Mouse (Mus musculus) c-Kit-positive CD71-positive TER-119-negative erythroid progenitor cells, embryonic 14.5 days (primary cell): ENCODE measurements around the gene Sbk2.
A peak's percentile ranks its signal among the peaks of the same experiment; 100 is the strongest.

Experiments used
- DNase-seq: peaks from one replicate; pipeline ENCODE4 v3.0.0-alpha.2; 2013; ENCODE audit warnings: low read depth

Sbk2 gene

GRCm38 (mm10) chr7:4921824-4922482, 42.3 kb downstream of the Sbk2 start, which contains the start of gene Nat14:
Gene Nat14, plus strand, starts transcription at chr7:4922028.
- DNase-seq: no peak

GRCm38 (mm10) chr7:4920976-4921823, 43.0 kb downstream of the Sbk2 start:
- no peak for DNase-seq

- DNase-seq: no peak
Observed at GRCm38 (mm10) chr7:4920496-4920895, 43.7 kb downstream of the Sbk2 start.

GRCm38 (mm10) chr7:4919971-4920370, 44.2 kb downstream of the Sbk2 start:
- no peak for DNase-seq

- no peak for DNase-seq
Observed at GRCm38 (mm10) chr7:4919096-4919495, 45.1 kb downstream of the Sbk2 start.

- no peak for DNase-seq
Observed at GRCm38 (mm10) chr7:4918681-4919080, 45.5 kb downstream of the Sbk2 start.

- DNase-seq: no peak
Observed at GRCm38 (mm10) chr7:4917494-4917893, 46.7 kb downstream of the Sbk2 start.

- DNase-seq: no peak
Observed at GRCm38 (mm10) chr7:4915669-4916416, 48.4 kb downstream of the Sbk2 start.

- DNase-seq: peak; percentile 90
Observed at GRCm38 (mm10) chr7:4915007-4915665, 49.1 kb downstream of the Sbk2 start, which contains the start of gene Zfp628. Gene Zfp628, plus strand, starts transcription at chr7:4915217.

- DNase-seq: no peak
Observed at GRCm38 (mm10) chr7:4912248-4912647, 52.0 kb downstream of the Sbk2 start.

- DNase-seq: no peak
Observed at GRCm38 (mm10) chr7:4911561-4911960, 52.6 kb downstream of the Sbk2 start.

- DNase-seq: no peak
Observed at GRCm38 (mm10) chr7:4906466-4906950, 57.7 kb downstream of the Sbk2 start, which contains the start of gene Gm36210. Gene Gm36210, minus strand, starts transcription at chr7:4906516.

- no peak for DNase-seq
Observed at GRCm38 (mm10) chr7:4902404-4902803, 61.8 kb downstream of the Sbk2 start.

- DNase-seq: no peak
Observed at GRCm38 (mm10) chr7:4901171-4901570, 63.0 kb downstream of the Sbk2 start.

- no peak for DNase-seq
Observed at GRCm38 (mm10) chr7:4900523-4900851, 63.7 kb downstream of the Sbk2 start.

- DNase-seq: no peak
Observed at GRCm38 (mm10) chr7:4899649-4900522, 64.3 kb downstream of the Sbk2 start.

GRCm38 (mm10) chr7:4898851-4899648, 65.2 kb downstream of the Sbk2 start:
- no peak for DNase-seq

GRCm38 (mm10) chr7:4895186-4895585, 69.0 kb downstream of the Sbk2 start:
- DNase-seq: no peak
